Mouse (Mus musculus) heart, postnatal 14 days (tissue): ENCODE data around the gene Hist3h2ba. TPM values are rescaled to one million over a fixed set of nuclear protein-coding genes. Genes with fewer than 3 reads are reported as not detected.
A peak's percentile ranks its signal among the peaks of the same experiment; 100 is the strongest.
"Not testable (repeated sequence)": the region's sequence is repeated elsewhere in the genome, so short reads cannot be mapped to it uniquely, and the experiment has no call there.

ENCODE experiments used
- DNase-seq, 2 experiments: peaks; one replicate each; pipeline ENCODE4 v3.0.0; 2021 to 2022
- intact Hi-C: fragments of 180-260 bp; cut with DNase I; formaldehyde crosslinking; loops from one replicate; pipeline ENCODE4 v1.15.1; 2025
- total RNA-seq, 2 experiments: library from RNA; stranded (reverse); gene quantifications; 2 replicates each; pipeline ENCODE4 v1.2.3; 2021

The Hist3h2ba gene
- total RNA-seq, 2 experiments from 2014 or later = 3.9 to 14.1 TPM

GRCm38 (mm10) chr11:58937909-58938308, 10.8 kb upstream of the Hist3h2ba start:
- intact Hi-C loops = no loop called here
- no peak for DNase-seq

- DNase-seq = peak; percentile 93
Observed at GRCm38 (mm10) chr11:58938322-58939087, 10.2 kb upstream of the Hist3h2ba start, which contains the start of gene Rnf187. Gene Rnf187 (minus strand): TSS chr11:58938916.

GRCm38 (mm10) chr11:58939088-58939439, 9.7 kb upstream of the Hist3h2ba start:
- intact Hi-C loops = no loop called here
- no peak for DNase-seq

More at GRCm38 (mm10) chr11:58938322-58939087, 10.2 kb upstream of the Hist3h2ba start, which contains the start of gene Rnf187:
- intact Hi-C loops = no loop called here

- intact Hi-C loops = no loop called here
- DNase-seq = no peak
Observed at GRCm38 (mm10) chr11:58944136-58944535, 4.6 kb upstream of the Hist3h2ba start.

GRCm38 (mm10) chr11:58947306-58947705, 1.4 kb upstream of the Hist3h2ba start:
- intact Hi-C loops = no loop called here
- no peak for DNase-seq

GRCm38 (mm10) chr11:58947798-58948528, 757 bp upstream of the Hist3h2ba start:
- DNase-seq = no peak
- intact Hi-C loops = no loop called here

- DNase-seq = no peak
- intact Hi-C loops = loop anchor here (10.0 kb wide), 1 partner anchor 275 kb away; the partner anchor contains the start of gene Arf1
Observed at GRCm38 (mm10) chr11:58949480-58950431, 1.0 kb downstream of the Hist3h2ba start.

GRCm38 (mm10) chr11:58951210-58951609, 2.5 kb downstream of the Hist3h2ba start:
- DNase-seq = no peak
- intact Hi-C loops = loop anchor here (10.0 kb wide), 1 partner anchor 274 kb away; the partner anchor contains the start of gene Arf1

GRCm38 (mm10) chr11:58953351-58954169, 4.8 kb downstream of the Hist3h2ba start:
- intact Hi-C loops = loop anchor here (10.0 kb wide), 1 partner anchor 271 kb away; the partner anchor contains the start of gene Arf1

GRCm38 (mm10) chr11:58954170-58954419, 5.4 kb downstream of the Hist3h2ba start:
- DNase-seq = not testable (repeated sequence)
- intact Hi-C loops = loop anchor here (10.0 kb wide), 1 partner anchor 271 kb away; the partner anchor contains the start of gene Arf1

More at GRCm38 (mm10) chr11:58953351-58954169, 4.8 kb downstream of the Hist3h2ba start:
- peak in 1 of 2 experiments; percentile 29 for DNase-seq

- peak; percentile 81 to 86 for DNase-seq
- intact Hi-C loops = loop anchor here (5.0 to 10.0 kb wide), 2 partner anchors 228 to 270 kb away; partner anchors contain the start of genes Arf1 and Gjc2
Observed at GRCm38 (mm10) chr11:58954420-58955142, 5.9 kb downstream of the Hist3h2ba start, which contains the start of the genes Hist3h2a and Trim17. Gene Hist3h2a (plus strand): TSS chr11:58954685. Gene Trim17 (plus strand): TSS chr11:58954685.

- no peak for DNase-seq
- intact Hi-C loops = loop anchor here (5.0 to 10.0 kb wide), 2 partner anchors 227 to 269 kb away; partner anchors contain the start of genes Arf1 and Gjc2
Observed at GRCm38 (mm10) chr11:58955143-58955867, 6.6 kb downstream of the Hist3h2ba start.

- DNase-seq = no peak
- intact Hi-C loops = loop anchor here (5.0 to 10.0 kb wide), 2 partner anchors 226 to 269 kb away; partner anchors contain the start of genes Arf1 and Gjc2
Observed at GRCm38 (mm10) chr11:58955868-58956257, 7.1 kb downstream of the Hist3h2ba start.

GRCm38 (mm10) chr11:58957226-58957914, 8.7 kb downstream of the Hist3h2ba start:
- DNase-seq = no peak
- intact Hi-C loops = loop anchor here (5.0 to 10.0 kb wide), 2 partner anchors 225 to 267 kb away; partner anchors contain the start of genes Arf1 and Gjc2

GRCm38 (mm10) chr11:58958536-58958935, 9.8 kb downstream of the Hist3h2ba start:
- intact Hi-C loops = loop anchor here (5.0 to 10.0 kb wide), 2 partner anchors 224 to 266 kb away; partner anchors contain the start of genes Arf1 and Gjc2
- no peak for DNase-seq

GRCm38 (mm10) chr11:58959186-58959825, 10.6 kb downstream of the Hist3h2ba start:
- intact Hi-C loops = loop anchor here (5.0 to 10.0 kb wide), 2 partner anchors 223 to 265 kb away; partner anchors contain the start of genes Arf1 and Gjc2
- no peak for DNase-seq
